Mouse (Mus musculus) thymus, adult 2 months (tissue): ENCODE results near the gene Uhrf1bp1l.

Source experiments
- CTCF ChIP-seq: fragments of 200-500 bp; IDR thresholded peaks from 2 replicates; pipeline ENCODE4 v1.5.1; 2012; ENCODE audit warnings: mild to moderate bottlenecking, control low read depth, low read length, moderate library complexity, borderline replicate concordance; ENCODE audit not compliant: control insufficient read depth, poor library complexity, insufficient read depth; ENCODE audit errors: extremely low read depth
- POLR2A ChIP-seq: fragments of 200-500 bp; IDR thresholded peaks from 2 replicates; pipeline ENCODE4 v1.6.1; 2012; ENCODE audit warnings: mild to moderate bottlenecking, low read length, control low read depth, moderate library complexity; ENCODE audit not compliant: control insufficient read depth, poor library complexity, insufficient read depth; ENCODE audit errors: extremely low read depth

DNA sequence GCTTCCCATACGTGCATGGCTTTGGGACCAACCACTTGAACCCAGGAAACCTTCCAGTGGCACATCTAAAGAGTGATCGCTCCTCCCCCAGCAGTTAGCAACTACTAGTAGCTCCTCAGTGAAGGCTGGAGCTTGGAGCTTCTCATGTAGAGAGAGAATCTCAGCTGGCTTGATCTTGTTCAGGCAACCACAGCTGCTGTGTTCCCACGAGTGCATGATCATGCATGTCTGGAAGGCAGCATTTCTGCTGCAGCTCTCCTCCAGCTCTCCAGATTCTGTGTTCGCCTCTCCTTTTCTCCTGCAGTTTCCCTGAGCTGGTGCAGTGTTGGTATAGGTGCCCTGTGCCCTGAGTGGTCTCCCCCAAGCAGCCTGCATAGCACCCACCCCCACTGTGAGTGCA is 87.5 kb downstream of the Uhrf1bp1l start:
- TF ChIP-seq CTCF = no peak
- no peak for TF ChIP-seq POLR2A
